Mouse (Mus musculus) hindbrain, embryonic 10.5 days (tissue): ENCODE measurements at regions not wholly inside any gene's neighbourhood (a gene's known extent, or its start where the extent isn't known, plus 50 kb on each side); places are given as distances from the start of the nearest gene placed in this dataset.
A peak's percentile ranks its signal among the peaks of the same experiment; 100 is the strongest.
"Not testable (repeated sequence)": the region's sequence is repeated elsewhere in the genome, so short reads cannot be mapped to it uniquely, and the experiment has no call there.

Experiments
- DNase-seq: peaks from one replicate; pipeline ENCODE4 v3.0.0-alpha.2; 2017; ENCODE audit warnings: low spot score
- H3K27ac ChIP-seq: fragments of 300-500 bp; sonication (generic); 2 replicates; pipeline ENCODE4 v1.5.1; 2016; ENCODE audit warnings: mild to moderate bottlenecking, moderate library complexity
- H3K27me3 ChIP-seq: fragments of 300-500 bp; sonication (generic); 2 replicates; pipeline ENCODE4 v1.6.1; 2016; ENCODE audit warnings: mild to moderate bottlenecking; ENCODE audit not compliant: poor library complexity, insufficient read depth, severe bottlenecking
- H3K36me3 ChIP-seq: fragments of 300-500 bp; sonication (generic); 2 replicates; pipeline ENCODE4 v1.6.1; 2016; ENCODE audit warnings: mild to moderate bottlenecking, moderate library complexity
- H3K4me1 ChIP-seq: fragments of 300-500 bp; sonication (generic); replicated peaks from 2 replicates; pipeline ENCODE4 v1.6.1; 2016; ENCODE audit warnings: mild to moderate bottlenecking
- H3K4me3 ChIP-seq: fragments of 300-500 bp; sonication (generic); 2 replicates; pipeline ENCODE4 v1.5.1; 2016; ENCODE audit warnings: mild to moderate bottlenecking, moderate library complexity
- H3K9me3 ChIP-seq: fragments of 300-500 bp; sonication (generic); 2 replicates; pipeline ENCODE4 v1.6.1; 2016; ENCODE audit warnings: mild to moderate bottlenecking, moderate library complexity
- WGBS: fragments of 180-500 bp; shearing (Covaris S2); methylation state at CpG from one replicate; pipeline ENCODE4 v1.1.7; 2016; 5-methylcytosine and 5-hydroxymethylcytosine counted together

GRCm38 (mm10) chr1:4622408-4622807 lies 185.3 kb upstream of the Gm37988 start:
- no peaks in the 10 kb centered on the region for H3K4me1 ChIP-seq
- H3K4me3 ChIP-seq = no peak overlapping the region
- H3K27ac ChIP-seq = no peak overlapping the region
- WGBS = 78% methylated on average over 5 of the region's 5 CpGs
- DNase-seq = no peak
- no peaks in the 10 kb centered on the region for H3K27me3 ChIP-seq
- no peaks in the 10 kb centered on the region for H3K9me3 ChIP-seq
- H3K36me3 ChIP-seq = no peaks in the 10 kb centered on the region

- Histone ChIP-seq H3K27ac (no peak overlapping the region), H3K4me3 (no peak overlapping the region), H3K36me3 (no peaks in the 10 kb centered on the region), H3K27me3 (no peaks in the 10 kb centered on the region), H3K4me1 (no peaks in the 10 kb centered on the region), H3K9me3 (no peaks in the 10 kb centered on the region)
- 83% methylated on average over 2 of the region's 2 CpGs for WGBS
- no peak for DNase-seq
Measured at GRCm38 (mm10) chr1:4623268-4623667, 184.4 kb upstream of the Gm37988 start.

GRCm38 (mm10) chr1:4653937-4654336 lies 153.8 kb upstream of the Gm37988 start:
- Histone ChIP-seq H3K27ac (no peak overlapping the region), H3K4me1 (0 out of 2 replicates have a peak, but pooled peaks cover 4% of the 10 kb centered on the region), H3K36me3 (no peaks in the 10 kb centered on the region), H3K9me3 (no peaks in the 10 kb centered on the region), H3K4me3 (no peak overlapping the region), H3K27me3 (no peaks in the 10 kb centered on the region)
- WGBS = 45% methylated on average over 7 of the region's 7 CpGs
- DNase-seq = peak; percentile 6

GRCm38 (mm10) chr1:4655252-4655651 lies 152.4 kb upstream of the Gm37988 start:
- Histone ChIP-seq H3K9me3 (no peaks in the 10 kb centered on the region), H3K27ac (no peak overlapping the region)
- no peak for DNase-seq

GRCm38 (mm10) chr1:4656883-4657282 lies 150.8 kb upstream of the Gm37988 start:
- H3K9me3 ChIP-seq = no peaks in the 10 kb centered on the region
- 0 out of 2 replicates have a peak, but pooled peaks cover 4% of the 10 kb centered on the region for H3K4me1 ChIP-seq
- no peak overlapping the region for H3K4me3 ChIP-seq
- H3K27ac ChIP-seq = no peak overlapping the region
- no peaks in the 10 kb centered on the region for H3K27me3 ChIP-seq
- DNase-seq = no peak
- 41% methylated on average over 5 of the region's 5 CpGs for WGBS
- no peaks in the 10 kb centered on the region for H3K36me3 ChIP-seq

More at GRCm38 (mm10) chr1:4655252-4655651, 152.4 kb upstream of the Gm37988 start:
- Histone ChIP-seq H3K36me3 (no peaks in the 10 kb centered on the region), H3K4me3 (no peak overlapping the region), H3K4me1 (0 out of 2 replicates have a peak, but pooled peaks cover 4% of the 10 kb centered on the region), H3K27me3 (no peaks in the 10 kb centered on the region)

- not testable (repeated sequence) for H3K27ac ChIP-seq, H3K36me3 ChIP-seq, H3K9me3 ChIP-seq, H3K4me1 ChIP-seq, H3K4me3 ChIP-seq, DNase-seq, H3K27me3 ChIP-seq
- WGBS = 79% methylated on average over 7 of the region's 7 CpGs
Measured at GRCm38 (mm10) chr1:4660081-4660480, 147.6 kb upstream of the Gm37988 start.

GRCm38 (mm10) chr1:4660616-4661015 lies 147.1 kb upstream of the Gm37988 start:
- H3K27ac ChIP-seq, H3K36me3 ChIP-seq, DNase-seq, H3K27me3 ChIP-seq, H3K4me3 ChIP-seq, H3K4me1 ChIP-seq, H3K9me3 ChIP-seq: not testable (repeated sequence)
- 89% methylated on average over 5 of the region's 5 CpGs for WGBS

- H3K4me3 ChIP-seq = no peak overlapping the region
- H3K9me3 ChIP-seq = no peaks in the 10 kb centered on the region
- no peaks in the 10 kb centered on the region for H3K36me3 ChIP-seq
- DNase-seq = no peak
- no peaks in the 10 kb centered on the region for H3K4me1 ChIP-seq
- WGBS = 91% methylated on average over 1 of the region's 1 CpGs
- H3K27me3 ChIP-seq = no peaks in the 10 kb centered on the region
- no peak overlapping the region for H3K27ac ChIP-seq
Measured at GRCm38 (mm10) chr1:4661761-4662160, 145.9 kb upstream of the Gm37988 start.

- H3K27me3 ChIP-seq = no peaks in the 10 kb centered on the region
- H3K4me3 ChIP-seq = no peak overlapping the region
- no peak overlapping the region for H3K27ac ChIP-seq
- no peak for DNase-seq
- no peaks in the 10 kb centered on the region for H3K36me3 ChIP-seq
- no peaks in the 10 kb centered on the region for H3K4me1 ChIP-seq
- no peaks in the 10 kb centered on the region for H3K9me3 ChIP-seq
- WGBS = 66% methylated on average over 1 of the region's 1 CpGs
Measured at GRCm38 (mm10) chr1:4669732-4670131, 138.0 kb upstream of the Gm37988 start.

- 68% methylated on average over 1 of the region's 1 CpGs for WGBS
- no peaks in the 10 kb centered on the region for H3K4me1 ChIP-seq
- no peak overlapping the region for H3K4me3 ChIP-seq
- H3K36me3 ChIP-seq = no peaks in the 10 kb centered on the region
- DNase-seq = no peak
- no peaks in the 10 kb centered on the region for H3K9me3 ChIP-seq
- H3K27ac ChIP-seq = no peak overlapping the region
- H3K27me3 ChIP-seq = no peaks in the 10 kb centered on the region
Measured at GRCm38 (mm10) chr1:4671237-4672019, 136.3 kb upstream of the Gm37988 start.

- no peak for DNase-seq
- no peaks in the 10 kb centered on the region for H3K27me3 ChIP-seq
- H3K4me1 ChIP-seq = no peaks in the 10 kb centered on the region
- 72% methylated on average over 4 of the region's 4 CpGs for WGBS
- no peak overlapping the region for H3K4me3 ChIP-seq
- H3K36me3 ChIP-seq = no peaks in the 10 kb centered on the region
- H3K9me3 ChIP-seq = no peaks in the 10 kb centered on the region
- no peak overlapping the region for H3K27ac ChIP-seq
Measured at GRCm38 (mm10) chr1:4672344-4672743, 135.3 kb upstream of the Gm37988 start.

- 0 out of 2 replicates have a peak, but pooled peaks cover 5% of the 10 kb centered on the region for H3K4me1 ChIP-seq
- no peaks in the 10 kb centered on the region for H3K9me3 ChIP-seq
- 92% methylated on average over 9 of the region's 9 CpGs for WGBS
- no peak overlapping the region for H3K27ac ChIP-seq
- H3K36me3 ChIP-seq = no peaks in the 10 kb centered on the region
- H3K27me3 ChIP-seq = 0 out of 2 replicates have a peak, but pooled peaks cover 8% of the 10 kb centered on the region
- no peak for DNase-seq
- no peak overlapping the region for H3K4me3 ChIP-seq
Measured at GRCm38 (mm10) chr1:4687605-4688004, 120.1 kb upstream of the Gm37988 start.

- H3K4me3 ChIP-seq = peak overlapping the region; percentile 32
- H3K27ac ChIP-seq = no peak overlapping the region
- DNase-seq = peak; percentile 19
- WGBS = 14% methylated on average over 26 of the region's 26 CpGs
- no peaks in the 10 kb centered on the region for H3K36me3 ChIP-seq
- H3K9me3 ChIP-seq = no peaks in the 10 kb centered on the region
- H3K4me1 ChIP-seq = 0 out of 2 replicates have a peak, but pooled peaks cover 5% of the 10 kb centered on the region
- H3K27me3 ChIP-seq = 0 out of 2 replicates have a peak, but pooled peaks cover 8% of the 10 kb centered on the region
Measured at GRCm38 (mm10) chr1:4689096-4689495, 118.6 kb upstream of the Gm37988 start.
